Mouse (Mus musculus) forelimb bud, embryonic 11.5 days (tissue): ENCODE results near the gene Mettl1.
"Not testable (repeated sequence)": the region's sequence is repeated elsewhere in the genome, so short reads cannot be mapped to it uniquely, and the experiment has no call there.

ENCODE experiments used
- DNase-seq: peaks from one replicate; pipeline ENCODE4 v3.0.0-alpha.2; 2012; ENCODE audit warnings: low read depth, low spot score

Gene Mettl1

DNA sequence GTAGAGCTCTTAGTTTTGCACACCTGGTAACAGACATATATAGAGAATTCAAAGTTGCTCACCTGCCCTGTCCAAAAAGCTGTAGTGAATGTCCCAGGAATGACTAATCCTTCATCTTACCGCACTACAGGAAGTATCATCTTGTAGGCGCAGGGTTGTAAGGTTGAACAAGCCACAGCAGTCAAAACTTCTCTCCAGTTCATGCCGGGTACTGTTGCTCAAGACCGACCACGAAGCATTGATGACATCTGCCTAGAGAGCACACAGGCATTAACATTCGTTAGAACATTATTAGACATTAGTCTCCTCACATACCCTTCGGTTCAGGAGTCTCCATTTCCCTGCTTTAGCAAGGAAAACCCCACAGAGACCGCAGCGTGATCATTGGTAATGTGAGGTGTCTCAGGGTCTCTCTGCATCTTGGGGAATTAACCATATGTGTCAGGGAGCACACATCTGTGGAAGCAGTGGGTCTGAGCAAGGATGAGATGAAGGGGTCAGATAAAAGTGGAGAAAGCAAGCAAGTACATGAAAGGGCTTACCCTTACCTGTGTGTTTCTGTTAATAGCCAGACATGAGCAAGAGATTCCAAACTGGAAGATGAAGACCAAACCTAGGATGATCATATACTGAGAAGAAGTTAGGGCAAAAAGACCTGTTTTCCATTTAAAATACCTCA, 27.3 kb downstream of the Mettl1 start:
- DNase-seq: no peak

DNA sequence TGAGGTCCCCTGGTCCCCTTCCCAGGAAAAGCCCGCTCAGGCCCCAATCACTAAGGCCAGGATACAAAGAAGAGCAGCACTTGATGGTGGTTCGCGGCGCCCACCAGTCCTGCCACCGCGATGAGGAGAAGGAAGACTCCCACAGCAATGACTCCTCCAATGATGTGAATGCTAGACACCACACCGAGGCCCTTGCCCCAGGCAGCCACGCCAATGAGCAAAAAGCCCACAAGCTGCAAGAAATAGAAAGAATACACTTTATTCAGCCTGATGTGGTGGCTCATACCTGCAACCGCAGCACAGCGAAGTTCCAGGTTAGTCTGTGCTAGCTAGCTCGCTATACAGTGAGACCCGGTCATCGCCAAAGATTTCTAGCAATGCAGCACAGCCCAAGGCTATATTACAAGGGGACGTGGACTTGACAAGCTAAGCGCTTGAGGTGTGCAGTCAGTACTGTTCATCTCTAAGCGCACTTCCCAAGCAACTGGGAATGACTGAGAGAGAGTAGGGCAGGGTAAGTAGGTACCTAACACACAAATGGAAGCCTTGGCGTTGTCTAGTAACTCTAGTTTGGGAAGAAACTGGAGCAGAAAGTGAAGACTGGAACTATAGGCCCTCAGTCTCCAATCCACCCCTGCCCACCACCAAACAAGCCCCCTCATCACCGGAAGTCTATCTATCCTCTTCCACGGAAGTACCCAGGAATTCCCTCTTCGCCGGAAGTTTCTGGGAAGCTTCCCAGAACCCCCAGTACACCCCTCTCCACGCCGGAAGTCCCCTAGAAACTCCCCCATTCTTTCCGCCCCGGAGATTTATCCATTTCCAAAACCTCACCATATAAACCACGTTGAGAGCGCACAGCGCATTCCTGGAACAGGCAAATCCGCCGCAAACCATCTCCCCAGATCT, 28.3 kb downstream of the Mettl1 start:
- DNase-seq: no peak

DNA sequence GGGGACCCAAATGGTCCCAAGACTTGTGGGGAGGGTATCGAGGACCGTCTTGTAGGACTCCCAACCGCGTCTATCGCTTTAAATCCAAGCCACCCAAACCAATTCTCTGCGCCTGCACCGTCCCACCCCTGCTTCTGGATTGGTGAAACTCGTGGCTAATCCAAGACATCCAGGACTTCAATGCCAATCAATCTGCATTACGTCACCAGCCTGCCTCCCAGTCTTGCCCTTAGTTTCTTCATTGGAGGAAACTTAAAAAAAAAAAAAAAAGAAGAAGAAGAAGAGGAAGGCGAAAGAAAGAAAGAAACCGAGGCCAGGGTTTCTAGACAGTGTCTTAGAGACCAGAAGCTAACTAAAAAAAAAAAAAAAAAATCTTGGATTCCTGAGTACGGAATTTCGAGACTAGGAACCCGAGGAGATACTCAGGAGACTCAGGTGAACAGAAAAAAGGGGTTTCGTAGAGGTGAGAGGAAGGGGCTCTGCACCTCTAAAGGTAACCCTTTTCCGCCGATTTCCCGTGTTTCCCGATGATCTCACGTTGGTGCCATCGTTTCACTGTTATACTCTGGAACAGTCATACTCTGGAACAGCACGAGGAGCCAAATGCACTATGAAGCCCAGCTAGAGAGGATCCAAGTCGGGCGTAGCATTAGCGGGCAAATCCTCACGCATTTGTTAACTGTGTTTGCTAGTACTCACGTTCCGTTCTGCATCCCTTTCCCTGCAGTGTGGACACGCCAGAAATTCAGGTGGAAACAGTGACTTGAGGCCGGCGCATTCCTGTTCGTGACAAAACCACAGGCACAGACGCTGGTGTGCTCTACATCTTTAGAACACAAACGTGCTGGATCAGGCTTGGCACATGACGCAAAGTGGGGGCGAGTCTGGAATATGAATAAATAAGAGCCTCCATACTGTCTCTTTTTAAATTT, 29.2 kb downstream of the Mettl1 start, which contains the start of gene Tspan31:
Tspan31 (minus strand) TSS at position 75 of the 932 bp plus-strand sequence.
- DNase-seq: peak; percentile 95

DNA sequence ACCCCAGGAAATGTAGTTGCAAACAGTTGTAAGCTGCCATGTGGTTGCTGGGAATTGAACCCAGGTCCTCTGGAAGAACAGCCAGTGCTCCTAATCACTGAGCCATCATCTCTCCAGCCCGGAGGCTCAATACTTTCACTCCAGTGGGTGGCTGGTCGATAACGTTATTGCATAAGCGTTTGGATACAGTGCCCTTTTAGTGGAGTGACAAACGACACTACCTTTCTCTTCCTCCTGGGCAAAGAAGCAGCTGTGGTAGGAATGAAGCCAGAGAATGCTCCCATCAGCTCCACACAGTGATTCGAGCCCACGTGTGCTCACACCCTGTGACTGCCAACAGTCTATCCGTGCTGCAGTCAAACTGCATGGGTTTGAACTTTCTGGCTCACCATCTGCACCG, 30.0 kb downstream of the Mettl1 start:
- no peak for DNase-seq

DNA sequence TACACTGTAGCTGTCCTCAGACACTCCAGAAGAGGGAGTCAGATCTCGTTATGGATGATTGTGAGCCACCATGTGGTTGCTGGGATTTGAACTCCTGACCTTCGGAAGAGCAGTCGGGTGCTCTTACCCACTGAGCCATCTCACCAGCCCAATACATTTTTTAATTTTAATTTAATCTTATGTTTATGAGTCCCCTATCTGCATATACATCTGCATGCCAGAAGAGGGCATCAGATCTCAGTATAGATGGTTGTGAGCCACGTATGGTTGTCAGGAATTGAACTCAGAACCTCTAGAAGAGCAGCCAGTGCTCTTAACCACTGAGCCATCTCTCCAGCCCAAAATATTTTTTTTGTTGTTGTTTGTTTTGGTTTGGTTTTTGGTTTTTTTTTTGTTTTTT, 31.1 kb downstream of the Mettl1 start:
- not testable (repeated sequence) for DNase-seq

DNA sequence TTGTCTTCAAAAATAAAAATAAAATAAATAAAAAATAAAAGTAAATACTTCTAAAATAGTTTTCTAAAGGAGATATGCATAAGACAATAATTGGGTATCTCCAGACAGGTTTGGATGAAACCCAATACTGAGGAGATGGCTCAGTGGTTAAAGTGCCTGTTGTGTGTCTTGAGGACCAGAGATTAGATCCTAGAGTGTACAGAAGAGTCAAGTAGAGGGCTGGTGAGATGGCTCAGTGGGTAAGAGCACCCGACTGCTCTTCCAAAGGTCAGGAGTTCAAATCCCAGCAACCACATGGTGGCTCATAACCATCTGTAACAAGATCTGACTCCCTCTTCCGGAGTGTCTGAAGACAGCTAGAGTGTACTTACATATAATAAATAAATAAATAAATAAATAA, 31.8 kb downstream of the Mettl1 start:
- DNase-seq: not testable (repeated sequence)

DNA sequence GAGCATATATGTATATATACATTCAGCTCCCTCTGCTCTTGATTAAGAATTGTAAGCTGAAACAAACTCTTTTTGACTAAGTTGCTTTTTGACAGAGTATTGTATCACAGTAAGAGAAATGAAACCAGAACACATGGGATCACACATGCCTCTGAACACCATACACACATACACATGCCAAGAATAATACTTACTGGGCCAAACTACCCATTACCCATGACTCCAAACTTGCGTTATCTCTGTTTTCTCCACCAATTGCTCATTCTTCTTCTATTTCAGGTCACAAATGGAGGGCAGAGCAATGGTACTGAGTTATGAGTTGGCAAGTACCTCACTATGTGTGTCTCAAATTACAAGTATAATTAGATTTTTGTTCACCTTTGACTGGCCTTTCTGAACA, 32.8 kb downstream of the Mettl1 start:
- DNase-seq: no peak

DNA sequence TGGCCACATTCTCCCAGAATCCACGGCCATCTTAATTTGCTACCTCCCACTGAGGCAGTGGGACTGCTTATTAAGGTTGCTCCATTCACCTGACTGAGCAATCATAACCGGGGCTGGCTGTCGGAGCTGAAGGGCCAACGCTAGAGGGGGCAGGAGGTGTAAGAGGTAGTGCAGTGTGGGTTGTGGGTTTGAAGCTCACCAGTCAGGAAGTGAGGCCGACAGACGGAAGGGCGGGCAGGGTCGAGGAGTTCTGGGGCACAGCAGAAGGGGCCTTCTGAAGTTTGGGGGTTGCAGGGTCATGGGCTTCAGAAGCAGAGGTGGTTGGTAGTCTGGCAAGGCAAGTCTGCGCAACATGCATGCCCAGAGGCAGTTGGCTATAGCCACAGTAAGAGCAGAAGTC, 33.9 kb downstream of the Mettl1 start, which contains the start of gene Agap2:
Agap2 (plus strand) TSS at position 205 of the 400 bp plus-strand sequence.
- DNase-seq: no peak

DNA sequence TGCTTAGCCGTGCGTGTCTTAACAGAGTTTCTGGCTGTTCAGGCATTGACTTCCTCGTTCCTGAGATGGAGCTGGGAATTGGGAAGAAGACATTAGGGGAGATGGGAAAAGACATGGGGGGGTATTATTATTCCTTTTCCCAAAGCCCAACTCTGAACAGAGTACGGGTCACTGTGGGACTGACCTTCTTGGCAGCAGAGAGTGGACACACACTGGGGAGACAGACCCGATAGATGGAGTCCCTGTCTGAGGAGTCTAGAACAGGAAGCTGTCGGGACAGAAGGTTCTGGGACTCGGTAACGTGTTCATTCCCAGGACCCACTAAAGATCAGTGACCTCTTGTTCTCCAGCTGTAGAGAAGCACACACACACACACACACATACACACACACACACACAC, 34.4 kb downstream of the Mettl1 start:
- no peak for DNase-seq

DNA sequence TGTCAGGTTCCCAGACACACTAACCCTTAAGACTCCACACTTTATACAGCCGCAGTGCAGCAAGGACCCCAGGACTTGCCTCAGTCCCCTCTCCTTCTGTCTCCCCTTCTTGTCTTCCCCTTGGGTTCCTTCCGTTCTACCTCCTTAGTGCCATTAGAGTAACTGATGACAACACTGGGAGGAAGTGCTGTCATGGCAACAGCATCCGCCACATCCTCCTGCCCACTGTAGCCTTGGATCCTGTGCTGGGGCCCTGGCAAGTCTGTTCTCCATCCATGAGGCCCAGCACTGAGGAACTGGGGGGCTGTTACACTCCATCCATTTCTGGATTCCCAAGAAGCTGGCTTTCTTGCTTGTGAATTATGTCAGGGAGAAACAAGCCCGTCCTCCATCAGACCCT, 34.9 kb downstream of the Mettl1 start:
- DNase-seq: no peak

DNA sequence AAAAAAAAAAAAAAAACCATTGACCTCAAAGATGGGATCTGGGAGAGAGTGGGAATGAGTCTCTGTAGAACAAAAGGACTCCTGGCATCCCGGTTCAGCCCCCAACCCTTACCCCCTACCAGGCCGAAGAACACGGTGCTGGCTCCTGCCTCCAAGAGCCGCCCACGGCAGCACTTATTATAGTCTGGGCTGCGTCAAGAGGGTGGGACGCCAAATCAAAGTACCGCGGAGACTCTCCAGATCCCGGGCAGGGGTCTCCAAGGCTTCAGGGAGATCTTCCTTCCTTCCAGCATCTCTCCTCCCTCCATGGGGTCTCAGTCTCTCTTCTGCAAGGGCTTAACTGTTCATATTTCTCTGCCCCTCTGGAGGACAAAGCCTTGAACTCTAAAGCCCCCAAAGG, 36.3 kb downstream of the Mettl1 start:
- no peak for DNase-seq

DNA sequence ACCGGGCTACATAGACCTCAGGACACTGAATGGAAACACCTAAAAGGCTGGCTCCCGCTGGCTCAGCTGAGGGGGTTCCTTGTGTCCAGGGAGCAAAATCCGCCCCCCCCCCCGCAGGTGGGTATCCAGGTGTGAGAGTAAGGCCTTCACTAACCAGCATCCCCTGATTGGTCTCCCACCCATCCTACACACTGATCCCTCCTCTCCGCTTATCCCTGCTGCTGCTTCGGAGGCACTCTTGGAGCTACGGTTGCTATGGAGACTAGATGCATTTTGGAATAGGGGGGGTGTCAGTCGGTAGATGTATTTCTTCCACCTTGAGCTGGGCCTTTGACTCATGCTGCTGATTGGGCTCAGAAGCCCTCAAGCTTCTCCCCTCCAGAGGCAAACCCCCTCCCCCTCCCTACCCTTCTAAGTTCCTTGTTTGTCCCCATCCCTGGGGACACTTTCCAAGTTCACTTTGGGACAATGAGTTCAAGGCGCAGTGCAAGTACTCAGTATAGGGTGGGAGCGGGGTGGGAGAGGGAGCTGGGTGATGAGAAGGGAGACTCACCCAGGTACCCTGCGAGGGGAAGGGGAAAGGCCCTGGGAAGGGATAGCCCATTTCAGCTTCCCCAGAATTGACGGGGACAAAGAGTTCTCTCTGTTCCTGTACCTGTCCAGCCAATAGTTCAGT, 36.9 kb downstream of the Mettl1 start:
- DNase-seq: no peak

DNA sequence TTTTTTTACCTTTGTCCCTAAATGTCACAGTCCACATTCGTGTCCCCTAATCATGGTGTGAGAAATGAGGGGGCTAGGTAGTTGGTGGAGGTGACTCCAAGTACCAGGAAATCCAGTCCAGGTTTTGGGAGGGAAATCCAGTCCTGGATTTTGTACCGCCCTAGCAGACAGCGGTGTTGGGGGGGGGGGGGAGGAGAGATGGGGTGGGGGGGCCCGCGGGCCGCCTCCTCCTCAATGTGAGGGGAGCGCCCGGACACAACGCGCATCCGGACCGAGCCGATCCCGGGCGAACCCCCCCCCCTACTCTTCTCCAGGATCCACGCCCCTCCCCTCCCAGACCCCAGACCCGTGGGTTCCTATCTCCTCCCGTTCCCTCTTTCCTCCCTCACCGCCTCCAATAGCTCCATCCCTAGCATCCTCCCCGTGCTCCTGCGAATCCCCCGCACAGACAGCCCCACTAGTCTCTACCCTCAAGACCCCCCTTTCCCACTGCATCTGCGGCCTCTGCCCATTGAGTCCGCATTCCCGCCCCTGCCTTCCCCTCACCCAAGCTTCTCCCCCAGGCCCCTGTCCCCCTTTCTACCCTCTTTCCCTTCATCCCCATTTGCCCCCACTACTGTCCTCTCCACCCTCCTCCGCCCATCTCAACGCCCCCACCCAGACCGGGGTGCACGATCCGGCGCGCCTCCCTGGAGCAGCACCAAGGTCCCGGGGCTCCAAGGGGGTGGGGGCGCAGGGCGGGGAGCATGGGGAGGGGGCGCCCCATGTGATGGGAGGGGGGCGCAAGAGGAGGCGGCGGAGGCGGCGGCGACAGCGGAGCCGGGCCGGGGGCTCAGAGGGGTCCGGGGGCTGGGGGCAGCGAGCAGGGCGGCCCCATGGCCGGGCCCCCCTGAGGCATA, 37.7 kb downstream of the Mettl1 start:
- DNase-seq: peak; percentile 50

DNA sequence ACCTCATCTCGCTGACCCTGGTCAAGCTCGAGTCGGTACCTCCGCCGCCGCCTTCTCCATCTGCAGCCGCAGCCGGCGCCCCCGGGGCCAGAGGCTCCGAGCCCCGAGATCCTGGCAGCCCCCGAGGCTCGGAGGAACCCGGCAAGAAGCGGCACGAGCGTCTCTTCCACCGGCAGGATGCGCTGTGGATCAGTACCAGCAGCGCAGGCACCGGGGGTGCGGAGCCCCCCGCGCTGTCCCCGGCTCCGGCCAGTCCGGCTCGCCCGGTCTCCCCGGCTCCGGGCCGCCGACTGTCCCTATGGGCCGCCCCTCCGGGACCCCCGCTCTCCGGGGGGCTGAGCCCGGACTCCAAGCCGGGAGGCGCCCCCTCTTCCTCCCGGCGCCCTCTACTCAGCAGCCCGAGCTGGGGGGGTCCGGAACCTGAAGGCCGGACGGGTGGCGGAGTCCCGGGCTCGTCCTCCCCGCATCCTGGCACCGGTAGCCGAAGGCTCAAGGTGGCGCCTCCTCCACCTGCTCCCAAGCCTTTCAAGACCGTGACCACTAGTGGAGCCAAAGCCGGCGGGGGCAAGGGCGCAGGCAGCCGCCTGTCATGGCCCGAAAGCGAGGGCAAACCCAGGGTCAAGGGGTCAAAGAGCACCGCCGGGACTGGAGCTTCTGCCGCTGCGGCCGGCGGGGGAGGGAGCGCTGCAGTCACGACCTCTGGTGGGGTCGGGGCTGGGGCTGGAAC, 38.6 kb downstream of the Mettl1 start:
- no peak for DNase-seq

DNA sequence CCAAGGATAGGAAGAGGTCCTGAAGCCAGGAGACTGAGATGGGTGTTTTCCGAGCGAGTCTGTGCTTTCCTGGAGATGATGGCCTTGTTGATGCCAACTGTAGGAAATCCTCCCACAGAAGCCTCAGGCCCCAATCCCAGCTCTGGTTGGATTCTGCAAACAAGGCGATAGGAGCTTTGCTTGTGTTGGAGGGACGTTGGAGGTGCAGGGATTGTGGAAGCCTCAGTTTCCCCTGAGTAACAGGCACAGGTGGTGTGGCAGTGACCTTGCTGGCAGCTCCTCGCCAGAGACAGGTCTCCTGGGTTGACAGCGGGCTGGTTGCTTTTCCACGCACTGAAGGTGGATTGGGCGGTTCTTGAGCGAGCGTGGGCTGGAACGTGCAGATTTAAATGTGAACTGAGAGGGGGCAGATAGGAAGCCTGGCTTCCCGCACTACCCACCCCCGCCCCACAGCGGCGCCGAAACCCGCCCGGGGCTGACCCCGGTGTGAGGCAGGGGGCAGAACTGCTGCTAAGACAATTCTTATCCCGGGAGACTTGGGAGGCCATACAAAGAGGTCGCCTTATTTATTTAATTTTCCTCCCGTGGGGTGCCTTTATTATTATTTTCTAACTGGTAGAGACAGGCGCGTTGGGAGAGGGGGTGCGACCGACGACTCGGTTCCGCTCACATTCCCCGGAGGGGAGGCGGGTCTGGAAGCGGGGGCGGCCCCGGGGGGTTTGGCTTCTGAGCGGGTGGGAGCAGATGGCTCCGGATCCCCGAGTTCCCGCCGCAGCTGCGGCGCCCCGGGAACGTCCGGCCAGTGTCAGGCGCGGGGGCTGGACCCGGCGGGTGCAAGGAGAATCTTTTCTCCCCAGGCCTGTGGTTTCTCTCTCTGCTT, 39.9 kb downstream of the Mettl1 start:
- no peak for DNase-seq

DNA sequence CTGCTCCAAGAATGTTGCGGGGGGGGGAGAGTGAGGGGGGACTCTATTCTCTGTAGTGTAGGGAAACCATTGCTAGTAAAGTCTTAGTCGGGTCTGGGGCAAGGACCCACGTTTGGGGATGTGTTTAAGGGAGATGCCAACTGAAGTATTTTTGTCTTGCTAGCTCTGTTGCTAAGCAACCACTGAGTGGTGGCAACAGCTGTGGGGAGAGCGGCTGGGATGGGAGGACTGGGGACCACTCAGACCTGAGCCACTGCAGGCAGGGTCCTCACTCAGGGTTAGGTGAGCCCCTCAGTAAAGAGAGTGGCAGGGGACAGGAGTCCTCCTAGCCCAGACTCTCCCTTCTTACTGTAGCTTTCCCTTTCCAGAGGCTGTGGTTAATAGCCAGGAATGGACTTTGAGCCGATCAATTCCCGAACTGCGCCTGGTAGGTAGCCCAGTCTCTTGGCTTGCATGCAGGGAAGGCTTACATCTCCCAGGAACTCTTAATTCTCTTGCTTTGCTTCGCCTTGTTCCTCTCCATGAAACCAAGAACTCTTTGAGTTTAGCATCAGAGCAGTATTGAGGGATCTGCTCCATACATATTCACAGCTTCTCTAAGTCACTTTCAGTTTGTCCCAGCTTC, 40.9 kb downstream of the Mettl1 start:
- DNase-seq: peak; percentile 49

DNA sequence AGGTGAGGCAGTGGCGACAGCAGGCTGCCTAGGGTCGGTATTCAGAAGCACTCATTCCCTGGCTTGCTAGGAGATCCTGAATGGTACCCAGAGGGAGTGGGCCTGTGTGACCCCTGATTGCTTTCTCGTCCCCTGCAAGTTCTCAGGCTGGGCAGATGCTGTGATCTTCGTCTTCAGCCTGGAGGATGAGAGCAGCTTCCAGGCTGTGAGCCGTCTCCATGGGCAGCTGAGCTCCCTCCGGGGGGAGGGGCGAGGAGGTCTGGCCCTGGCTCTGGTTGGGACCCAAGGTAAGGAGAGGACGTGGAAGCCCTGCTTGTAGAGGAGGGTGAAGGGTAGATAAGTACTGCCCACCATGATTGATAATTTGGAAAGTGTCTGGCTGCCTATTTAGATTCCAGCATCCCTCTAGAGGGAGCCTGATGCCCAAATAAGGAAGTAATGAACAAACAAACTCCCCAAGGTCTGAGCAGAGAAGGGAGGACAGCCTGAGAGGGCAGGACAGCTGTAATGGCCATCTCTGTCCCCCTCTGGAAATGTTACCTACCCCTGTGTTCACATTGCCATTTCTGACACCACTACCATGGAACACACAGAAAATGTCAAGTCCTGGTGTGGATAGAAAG, 42.2 kb downstream of the Mettl1 start:
- no peak for DNase-seq

DNA sequence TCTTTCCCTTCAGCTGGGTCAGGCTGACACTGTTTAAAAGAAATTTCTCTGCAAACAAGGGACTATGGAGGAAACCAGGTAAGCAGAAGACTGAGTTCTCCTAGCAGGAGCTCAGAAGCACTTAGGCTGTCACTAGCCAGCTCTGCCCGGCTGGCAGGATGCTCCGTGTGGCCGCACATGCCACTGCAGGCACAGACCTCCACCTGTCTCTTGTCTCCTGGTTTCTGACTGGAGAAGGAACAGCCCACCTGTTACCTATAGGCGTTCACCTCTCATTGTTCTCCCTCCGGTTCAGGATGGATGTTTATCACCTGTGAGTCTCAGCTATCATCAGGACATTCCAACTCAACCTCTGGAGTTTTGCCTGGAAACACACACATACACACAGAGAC, 42.7 kb downstream of the Mettl1 start:
- no peak for DNase-seq
